Mouse (Mus musculus): ENCODE measurements at regions not wholly inside any gene's neighbourhood (a gene's known extent, or its start where the extent isn't known, plus 50 kb on each side); places are given as distances from the start of the nearest gene placed in this dataset.

DNA sequence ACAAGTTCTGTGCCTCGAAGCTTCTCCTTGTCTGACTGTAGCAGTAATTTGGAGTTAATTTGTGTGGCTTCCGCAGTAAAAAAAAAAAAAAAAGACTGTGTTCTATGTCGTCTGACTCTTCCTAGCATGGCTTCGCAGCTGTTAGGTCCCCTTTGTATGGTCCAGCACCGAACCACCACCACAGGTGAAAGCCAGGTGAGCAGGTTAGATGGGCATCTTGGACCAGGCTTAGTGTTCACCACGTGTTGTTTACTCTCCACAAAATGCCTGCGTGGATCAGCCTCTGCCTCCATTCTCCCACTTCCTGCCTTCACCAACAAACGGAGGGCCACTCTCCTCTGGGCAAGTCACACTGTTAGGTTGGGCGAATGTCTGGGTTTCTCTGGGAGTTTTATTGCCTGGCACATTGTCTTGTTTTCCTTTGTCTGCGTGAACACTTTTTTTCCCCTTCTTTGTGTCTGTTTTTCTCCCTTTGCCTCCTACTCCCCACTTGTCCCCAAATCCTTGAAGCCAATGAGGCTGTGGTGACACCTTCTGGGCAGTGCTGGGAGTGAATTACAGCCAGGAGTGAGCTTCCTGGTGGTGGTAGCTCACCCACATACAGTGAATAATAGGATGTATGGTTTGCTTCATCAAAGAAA lies 308.1 kb upstream of the Pmfbp1 start:
- WGBS = 17% methylated on average over 10 of the region's 10 CpGs
- Histone ChIP-seq H3K9me3 (ENCODE audit: control insufficient read depth, low read length) (no peaks in the 10 kb centered on the region), H3K27ac (ENCODE audit: low read depth, low read length) (peak overlapping the region; percentile 64), H3K27me3 (ENCODE audit: control insufficient read depth, insufficient read depth, low read length) (no peaks in the 10 kb centered on the region), H3K9ac (replicated peaks; ENCODE audit: low read depth, low read length) (peak overlapping the region; percentile 39), H3K4me2 (ENCODE audit: low read depth, low read length) (peak overlapping the region; percentile 54), H3K4me3 (ENCODE audit: low read depth, low read length) (peak overlapping the region; percentile 13; the same call in 1 of the 2 replicates), H3K36me3 (ENCODE audit: control insufficient read depth, insufficient read depth, low read length) (no peaks in the 10 kb centered on the region), H3K4me1 (ENCODE audit: control insufficient read depth, insufficient read depth, low read length) (peaks cover 18% of the 10 kb centered on the region)
- ATAC-seq (ENCODE audit: low read depth) = peak; percentile 87

GRCm38 (mm10) chr8:109187617-109188016 lies 306.2 kb upstream of the Pmfbp1 start:
- Histone ChIP-seq H3K27me3 (ENCODE audit: control insufficient read depth, insufficient read depth, low read length) (no peaks in the 10 kb centered on the region), H3K9me3 (ENCODE audit: control insufficient read depth, low read length) (no peaks in the 10 kb centered on the region), H3K4me2 (ENCODE audit: low read depth, low read length) (no peak overlapping the region), H3K4me3 (ENCODE audit: low read depth, low read length) (no peak overlapping the region), H3K27ac (ENCODE audit: low read depth, low read length) (peak overlapping the region; percentile 63; the same call in 1 of the 2 replicates), H3K36me3 (ENCODE audit: control insufficient read depth, insufficient read depth, low read length) (no peaks in the 10 kb centered on the region), H3K4me1 (ENCODE audit: control insufficient read depth, insufficient read depth, low read length) (peaks cover 18% of the 10 kb centered on the region), H3K9ac (replicated peaks; ENCODE audit: low read depth, low read length) (no peak overlapping the region)
- ATAC-seq (ENCODE audit: low read depth) = no peak
- 38% methylated on average over 7 of the region's 7 CpGs for WGBS

DNA sequence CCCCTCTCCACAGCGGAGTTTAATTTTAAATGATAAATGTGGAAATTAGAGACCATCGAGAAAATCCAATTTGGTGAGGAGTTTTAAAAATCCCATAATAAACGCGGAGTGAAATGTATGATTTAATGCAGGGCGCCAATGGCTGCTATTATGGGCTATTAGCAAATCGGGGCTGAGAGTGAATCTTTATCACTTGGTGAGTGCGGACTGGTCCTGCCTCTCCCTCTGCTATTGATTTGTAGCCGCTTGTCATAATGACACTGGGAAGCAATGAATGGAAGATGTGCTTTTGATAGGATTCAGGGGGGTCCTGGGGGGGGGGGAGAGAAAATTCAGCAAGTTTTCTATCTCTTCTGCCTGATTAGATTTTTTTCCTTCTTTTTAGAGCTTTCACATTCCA lies 279.6 kb upstream of the Pmfbp1 start:
- H3K9ac ChIP-seq (replicated peaks; ENCODE audit: low read depth, low read length) = 0 out of 2 replicates have a peak overlapping the region, but pooled peaks have one; percentile 2
- H3K4me2 ChIP-seq (ENCODE audit: low read depth, low read length) = no peak overlapping the region; the same call in 1 of the 2 replicates
- H3K9me3 ChIP-seq (ENCODE audit: control insufficient read depth, low read length) = no peaks in the 10 kb centered on the region
- no peak overlapping the region for H3K4me3 ChIP-seq (ENCODE audit: low read depth, low read length)
- ATAC-seq (ENCODE audit: low read depth) = 0 out of 2 replicates have a peak, but pooled peaks have one; percentile 66
- no peaks in the 10 kb centered on the region for H3K36me3 ChIP-seq (ENCODE audit: control insufficient read depth, insufficient read depth, low read length)
- peak overlapping the region; percentile 81 for H3K27ac ChIP-seq (ENCODE audit: low read depth, low read length)
- H3K4me1 ChIP-seq (ENCODE audit: control insufficient read depth, insufficient read depth, low read length) = peaks cover 16% of the 10 kb centered on the region
- 41% methylated on average over 8 of the region's 8 CpGs for WGBS
- no peaks in the 10 kb centered on the region for H3K27me3 ChIP-seq (ENCODE audit: control insufficient read depth, insufficient read depth, low read length)

DNA sequence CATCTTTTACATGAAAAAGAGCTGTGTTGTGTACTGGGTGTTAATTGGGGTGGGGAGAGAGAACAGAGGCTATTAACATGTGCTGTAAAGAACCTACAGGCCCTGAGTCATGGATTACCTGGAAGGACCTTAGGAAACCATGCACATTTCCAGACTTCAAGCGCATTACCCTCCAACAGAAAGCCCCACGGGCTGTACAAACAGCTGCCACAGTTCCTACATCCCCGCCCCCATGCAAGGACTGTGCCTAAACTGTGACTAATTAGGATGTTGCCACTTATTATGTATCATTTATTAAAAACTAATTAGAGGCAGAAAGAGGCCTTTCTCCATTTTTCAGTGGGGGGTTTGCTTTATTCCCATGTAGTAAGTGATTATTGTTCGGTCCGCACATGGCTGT lies 277.5 kb upstream of the Pmfbp1 start:
- Histone ChIP-seq H3K36me3 (ENCODE audit: control insufficient read depth, insufficient read depth, low read length) (no peaks in the 10 kb centered on the region), H3K4me3 (ENCODE audit: low read depth, low read length) (no peak overlapping the region), H3K27ac (ENCODE audit: low read depth, low read length) (peak overlapping the region; percentile 55), H3K27me3 (ENCODE audit: control insufficient read depth, insufficient read depth, low read length) (no peaks in the 10 kb centered on the region), H3K9ac (replicated peaks; ENCODE audit: low read depth, low read length) (no peak overlapping the region), H3K4me2 (ENCODE audit: low read depth, low read length) (no peak overlapping the region), H3K9me3 (ENCODE audit: control insufficient read depth, low read length) (no peaks in the 10 kb centered on the region), H3K4me1 (ENCODE audit: control insufficient read depth, insufficient read depth, low read length) (peaks cover 16% of the 10 kb centered on the region)
- WGBS = 23% methylated on average over 5 of the region's 5 CpGs
- peak; percentile 63; the same call in 1 of the 2 replicates for ATAC-seq (ENCODE audit: low read depth)

- Histone ChIP-seq H3K27ac (ENCODE audit: low read depth, low read length) (no peak overlapping the region), H3K4me1 (ENCODE audit: control insufficient read depth, insufficient read depth, low read length) (peaks cover 16% of the 10 kb centered on the region), H3K9me3 (ENCODE audit: control insufficient read depth, low read length) (no peaks in the 10 kb centered on the region), H3K4me3 (ENCODE audit: low read depth, low read length) (no peak overlapping the region), H3K9ac (replicated peaks; ENCODE audit: low read depth, low read length) (no peak overlapping the region), H3K36me3 (ENCODE audit: control insufficient read depth, insufficient read depth, low read length) (no peaks in the 10 kb centered on the region), H3K4me2 (ENCODE audit: low read depth, low read length) (no peak overlapping the region), H3K27me3 (ENCODE audit: control insufficient read depth, insufficient read depth, low read length) (no peaks in the 10 kb centered on the region)
- 86% methylated on average over 19 of the region's 19 CpGs for WGBS
- ATAC-seq (ENCODE audit: low read depth) = no peak
Measured at GRCm38 (mm10) chr8:109217326-109217725, 276.5 kb upstream of the Pmfbp1 start.

- Histone ChIP-seq H3K27me3 (ENCODE audit: control insufficient read depth, insufficient read depth, low read length) (no peaks in the 10 kb centered on the region), H3K9ac (replicated peaks; ENCODE audit: low read depth, low read length) (0 out of 2 replicates have a peak overlapping the region, but pooled peaks have one; percentile 13), H3K4me2 (ENCODE audit: low read depth, low read length) (peak overlapping the region; percentile 26), H3K4me3 (ENCODE audit: low read depth, low read length) (no peak overlapping the region), H3K9me3 (ENCODE audit: control insufficient read depth, low read length) (no peaks in the 10 kb centered on the region), H3K27ac (ENCODE audit: low read depth, low read length) (peak overlapping the region; percentile 2; the same call in 1 of the 2 replicates), H3K4me1 (ENCODE audit: control insufficient read depth, insufficient read depth, low read length) (peaks cover 19% of the 10 kb centered on the region), H3K36me3 (ENCODE audit: control insufficient read depth, insufficient read depth, low read length) (no peaks in the 10 kb centered on the region)
- WGBS = 18% methylated on average over 32 of the region's 32 CpGs
- ATAC-seq (ENCODE audit: low read depth) = peak; percentile 56
Measured at GRCm38 (mm10) chr8:109232281-109233234, 261.3 kb upstream of the Pmfbp1 start.

DNA sequence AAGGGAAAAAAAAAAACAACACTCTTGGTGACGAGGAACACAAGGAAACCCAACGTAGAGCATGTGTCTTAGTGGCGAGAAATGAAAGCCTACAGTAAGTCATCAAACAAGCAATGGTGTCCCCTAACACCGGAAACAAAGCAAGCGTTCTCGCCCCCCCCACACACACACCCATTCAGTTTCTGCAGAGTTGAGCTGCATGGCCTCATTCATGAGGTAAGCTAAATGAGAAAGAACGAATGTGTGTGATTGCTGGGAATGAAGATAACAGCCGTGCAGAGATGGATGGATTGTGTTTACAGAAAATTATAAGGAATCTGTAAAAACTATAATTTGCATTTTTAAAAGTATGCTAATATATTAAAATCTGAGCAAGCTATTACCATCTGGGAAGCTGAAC lies 248.3 kb upstream of the Pmfbp1 start:
- Histone ChIP-seq H3K36me3 (ENCODE audit: control insufficient read depth, insufficient read depth, low read length) (no peaks in the 10 kb centered on the region), H3K4me3 (ENCODE audit: low read depth, low read length) (peak overlapping the region; percentile 30), H3K4me1 (ENCODE audit: control insufficient read depth, insufficient read depth, low read length) (peaks cover 5% of the 10 kb centered on the region; the same call in 1 of the 2 replicates), H3K27ac (ENCODE audit: low read depth, low read length) (no peak overlapping the region), H3K4me2 (ENCODE audit: low read depth, low read length) (peak overlapping the region; percentile 59), H3K9ac (replicated peaks; ENCODE audit: low read depth, low read length) (peak overlapping the region; percentile 39; the same call in 1 of the 2 replicates), H3K27me3 (ENCODE audit: control insufficient read depth, insufficient read depth, low read length) (no peaks in the 10 kb centered on the region), H3K9me3 (ENCODE audit: control insufficient read depth, low read length) (no peaks in the 10 kb centered on the region)
- ATAC-seq (ENCODE audit: low read depth) = no peak
- 28% methylated on average over 8 of the region's 8 CpGs for WGBS

GRCm38 (mm10) chr8:109247875-109248274 lies 246.0 kb upstream of the Pmfbp1 start:
- Histone ChIP-seq H3K27ac (ENCODE audit: low read depth, low read length) (peak overlapping the region; percentile 93), H3K4me3 (ENCODE audit: low read depth, low read length) (peak overlapping the region; percentile 30), H3K9me3 (ENCODE audit: control insufficient read depth, low read length) (no peaks in the 10 kb centered on the region), H3K4me2 (ENCODE audit: low read depth, low read length) (peak overlapping the region; percentile 59), H3K9ac (replicated peaks; ENCODE audit: low read depth, low read length) (peak overlapping the region; percentile 76), H3K4me1 (ENCODE audit: control insufficient read depth, insufficient read depth, low read length) (peaks cover 14% of the 10 kb centered on the region; the same call in 1 of the 2 replicates), H3K36me3 (ENCODE audit: control insufficient read depth, insufficient read depth, low read length) (no peaks in the 10 kb centered on the region), H3K27me3 (ENCODE audit: control insufficient read depth, insufficient read depth, low read length) (no peaks in the 10 kb centered on the region)
- ATAC-seq (ENCODE audit: low read depth) = peak; percentile 39
- 22% methylated on average over 6 of the region's 6 CpGs for WGBS

Measured in neural tube, embryonic 14.5 days (tissue).